Mouse (Mus musculus) left cerebral cortex, adult 2 months (tissue): Measurements from ENCODE around the gene Gfra1. TPM values are rescaled to one million over a fixed set of nuclear protein-coding genes. Genes with fewer than 3 reads are reported as not detected.

Experiments
- DNase-seq, 2 experiments: peaks; one replicate each; pipeline ENCODE4 v3.0.0; 2021 to 2022; ENCODE audit warnings: low spot score in 2 of 2, mixed read lengths in 1 of 2; ENCODE audit errors: extremely low spot score in 1 of 2
- H3K27ac ChIP-seq: fragments of 200-600 bp; 2 replicates; pipeline ENCODE4 v1.8.1; 2022
- H3K4me3 ChIP-seq: fragments of 200-600 bp; 2 replicates; pipeline ENCODE4 v1.8.1; 2022
- CTCF ChIP-seq: fragments of 200-600 bp; IDR thresholded peaks from 2 replicates; pipeline ENCODE4 v1.8.1; 2022; ENCODE audit warnings: antibody characterized with exemption, mild to moderate bottlenecking, moderate library complexity
- intact Hi-C: fragments of 180-260 bp; cut with DNase I; formaldehyde crosslinking; loops from one replicate; pipeline ENCODE4 v1.15.1; 2025
- total RNA-seq, 2 experiments: library from RNA; stranded (reverse); gene quantifications; 2 replicates each; pipeline ENCODE4 v1.2.3; 2021

Gfra1 gene
- total RNA-seq, 2 experiments from 2014 or later, result 26.7 to 34.1 TPM

DNA sequence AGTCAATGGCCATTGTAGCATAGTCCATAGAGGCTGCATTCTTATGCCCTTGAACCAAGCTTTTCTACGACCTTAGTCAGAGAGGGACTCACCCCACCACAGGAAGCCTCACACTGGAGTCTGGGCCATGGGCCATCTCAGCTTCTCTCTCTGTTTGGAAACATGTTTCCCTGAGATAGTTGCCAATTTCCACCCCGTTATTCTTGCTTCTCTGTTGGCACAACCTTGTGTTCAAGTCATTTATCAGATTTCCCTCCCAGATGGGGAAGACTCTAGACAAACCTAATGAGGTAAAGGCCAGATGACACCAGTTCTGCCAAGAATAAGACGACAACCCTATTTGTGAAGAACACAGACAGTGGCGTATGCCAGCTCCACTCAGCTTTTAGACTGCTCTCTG lies 238.1 kb downstream of the Gfra1 start:
- intact Hi-C loops, result no loop called here
- DNase-seq, result no peak
- TF ChIP-seq CTCF, result no peak
- no peak overlapping the region for H3K27ac ChIP-seq
- no peak overlapping the region for H3K4me3 ChIP-seq

DNA sequence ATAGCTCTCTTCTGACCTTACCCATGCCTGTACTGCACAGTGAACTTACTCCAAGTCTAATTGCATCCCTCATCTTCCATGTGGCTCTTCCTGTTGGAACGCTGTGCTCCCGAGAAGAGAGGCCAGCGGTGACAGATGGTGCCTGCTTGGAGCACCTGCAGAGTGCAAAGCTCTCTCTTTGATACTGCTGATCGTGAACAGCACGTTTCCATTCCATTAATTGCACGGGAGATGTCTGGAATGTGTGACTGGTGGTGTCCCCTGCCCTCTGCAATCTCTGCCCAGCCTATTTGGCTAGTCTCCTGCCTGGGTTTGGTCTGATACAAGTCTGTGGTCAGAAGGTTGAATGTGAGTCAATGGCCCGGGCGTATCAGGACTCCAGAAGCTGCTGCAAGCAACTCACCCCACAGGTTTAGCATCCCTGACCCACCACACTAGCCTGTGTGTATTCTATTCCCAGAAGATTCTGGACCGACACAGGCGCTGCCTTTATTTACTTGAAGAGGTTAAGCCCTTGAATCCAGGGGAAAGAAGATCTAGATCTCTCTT lies 249.1 kb downstream of the Gfra1 start:
- no peak overlapping the region for H3K27ac ChIP-seq
- DNase-seq, result no peak
- TF ChIP-seq CTCF, result no peak
- no peak overlapping the region for H3K4me3 ChIP-seq
- intact Hi-C loops, result no loop called here

DNA sequence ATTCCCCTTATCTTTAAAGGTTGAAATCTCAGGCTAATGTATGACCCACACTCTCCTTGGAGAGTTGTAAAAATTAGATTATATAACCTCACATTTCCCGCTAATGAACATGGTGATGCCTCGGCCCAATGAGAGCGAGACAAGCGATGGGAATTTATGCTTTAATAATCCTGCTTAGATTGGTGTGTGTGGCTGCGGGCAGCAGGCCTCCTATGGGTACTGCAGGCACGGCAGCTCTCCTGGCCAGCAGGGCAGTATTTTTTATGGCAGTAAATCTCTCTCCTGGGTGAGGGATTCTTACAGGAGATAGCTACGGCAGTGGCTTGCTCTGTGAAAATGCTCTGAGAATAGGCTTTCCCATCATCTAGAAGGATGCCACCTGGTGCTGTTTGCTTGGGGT lies 250.2 kb downstream of the Gfra1 start:
- Histone ChIP-seq H3K4me3 (no peak overlapping the region), H3K27ac (no peak overlapping the region)
- TF ChIP-seq CTCF, result no peak
- intact Hi-C loops, result no loop called here
- DNase-seq, result no peak

DNA sequence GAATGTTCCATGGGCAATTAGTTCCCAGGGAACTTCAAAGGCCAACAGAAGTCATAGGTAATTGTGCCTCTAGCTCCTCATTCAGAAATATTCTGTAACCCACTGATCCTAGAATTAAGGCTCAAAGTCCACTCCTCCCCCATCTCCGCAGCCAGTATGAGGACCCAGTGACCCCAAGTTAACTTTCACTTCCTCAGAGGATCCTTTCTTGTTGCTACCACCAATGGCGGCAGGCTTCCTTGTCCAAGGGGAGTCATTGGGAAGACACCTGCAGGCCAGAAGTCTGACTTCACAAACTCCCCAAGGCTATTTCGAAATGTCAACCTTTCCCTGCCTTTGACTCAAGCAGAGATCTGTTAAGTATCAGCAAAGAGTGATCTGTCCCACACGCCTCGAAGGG lies 253.1 kb downstream of the Gfra1 start:
- no peak for TF ChIP-seq CTCF
- Histone ChIP-seq H3K27ac (no peak overlapping the region), H3K4me3 (no peak overlapping the region)
- DNase-seq, result no peak
- intact Hi-C loops, result no loop called here

DNA sequence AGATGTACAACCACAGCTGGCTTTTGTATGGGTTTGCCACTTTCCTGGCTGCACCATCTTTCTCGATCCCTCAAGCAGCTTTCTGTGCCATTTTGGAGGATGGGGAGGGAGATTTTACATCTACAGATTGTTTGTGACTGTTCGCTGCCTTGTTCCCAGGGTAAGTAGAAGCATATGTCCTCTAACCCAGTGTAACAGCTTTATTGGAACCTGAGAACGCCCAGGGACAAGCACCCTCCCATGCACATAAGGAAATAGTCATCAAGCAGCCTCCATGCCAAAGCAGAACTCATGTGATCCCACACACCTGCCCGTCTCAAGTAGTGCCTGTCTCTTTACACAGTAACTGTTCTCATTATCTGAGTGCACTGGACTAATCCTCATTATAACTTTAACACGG lies 256.0 kb downstream of the Gfra1 start:
- Histone ChIP-seq H3K4me3 (no peak overlapping the region), H3K27ac (no peak overlapping the region)
- intact Hi-C loops, result no loop called here
- no peak for DNase-seq
- no peak for TF ChIP-seq CTCF

DNA sequence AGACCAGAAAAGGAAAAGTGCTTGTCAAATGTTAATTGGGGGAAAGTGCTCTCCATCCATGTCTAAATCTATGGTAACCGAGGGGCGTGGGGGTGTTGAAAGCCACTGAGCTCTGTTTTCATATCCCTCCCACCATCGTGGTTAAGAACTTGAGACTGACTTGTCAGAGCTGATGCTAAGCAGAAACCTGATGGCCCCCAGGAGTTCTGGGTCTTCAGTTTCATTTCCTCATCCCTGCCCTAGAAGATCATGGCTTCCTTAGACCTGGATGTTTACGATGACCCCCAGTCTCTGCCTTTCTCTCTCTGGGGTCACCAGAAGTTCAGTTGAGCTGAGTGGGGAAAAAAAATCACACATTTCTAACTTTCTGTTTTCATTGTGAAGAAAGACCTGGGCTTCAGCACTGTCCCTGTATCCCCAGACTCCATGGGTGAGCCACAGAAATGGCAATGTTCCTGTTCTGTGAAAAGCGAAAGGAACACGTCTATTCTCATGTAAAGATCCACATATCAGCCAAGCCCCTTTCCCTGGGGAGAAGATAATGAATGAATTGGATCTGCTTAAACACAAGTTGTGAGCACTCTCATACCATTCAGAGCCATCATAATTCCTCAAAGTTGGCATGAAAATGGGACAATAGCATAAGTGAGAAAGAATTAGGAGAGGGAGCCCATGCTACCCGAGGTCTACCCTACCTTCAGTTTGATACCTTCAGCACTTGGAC lies 261.8 kb downstream of the Gfra1 start:
- Histone ChIP-seq H3K4me3 (no peak overlapping the region), H3K27ac (no peak overlapping the region)
- intact Hi-C loops, result no loop called here
- no peak for DNase-seq
- no peak for TF ChIP-seq CTCF

DNA sequence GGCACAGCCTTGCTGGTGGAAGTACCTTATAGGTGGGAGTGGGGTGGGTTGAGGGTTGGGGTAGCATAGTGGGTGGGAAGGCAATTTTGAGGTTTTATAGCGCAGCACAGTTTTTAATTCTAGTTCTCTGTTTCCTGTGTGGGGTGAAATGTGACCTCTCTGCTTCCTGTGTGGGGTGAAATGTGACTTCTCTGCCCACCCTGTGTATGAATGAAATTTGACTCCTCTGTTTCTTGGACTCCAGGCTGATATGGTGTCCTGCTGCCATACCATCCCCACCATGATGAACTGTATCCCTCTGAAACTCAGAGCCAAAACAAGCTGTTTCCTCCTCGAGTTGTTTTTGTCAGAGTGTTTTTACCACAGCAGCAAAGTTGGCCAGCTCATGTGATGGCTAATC lies 264.8 kb downstream of the Gfra1 start:
- no peak overlapping the region for H3K4me3 ChIP-seq
- TF ChIP-seq CTCF, result no peak
- intact Hi-C loops, result no loop called here
- DNase-seq, result no peak
- H3K27ac ChIP-seq, result no peak overlapping the region

DNA sequence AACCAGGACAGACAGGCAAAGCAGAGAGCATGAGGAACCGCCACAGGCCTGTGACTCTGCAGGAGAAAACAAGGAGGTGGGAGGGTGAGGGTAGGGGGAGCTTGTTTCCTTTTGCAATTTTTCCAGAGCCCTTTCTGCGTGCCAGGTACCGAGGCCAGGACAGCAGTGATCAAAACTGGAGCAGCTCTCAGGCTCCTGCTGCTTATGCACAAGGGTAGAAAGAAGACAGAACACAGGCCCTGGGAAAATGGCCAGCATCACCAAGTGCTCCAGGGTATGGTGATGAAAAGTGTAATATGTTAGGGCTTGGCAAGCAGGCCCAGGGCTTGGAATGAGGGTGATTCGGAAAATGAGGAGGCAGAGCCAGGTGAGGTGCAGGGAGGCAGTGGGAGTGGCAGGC lies 269.2 kb downstream of the Gfra1 start:
- H3K27ac ChIP-seq, result no peak overlapping the region
- H3K4me3 ChIP-seq, result no peak overlapping the region
- no peak for DNase-seq
- no peak for TF ChIP-seq CTCF
- intact Hi-C loops, result no loop called here

Other genes with a start within 250 kb of the Gfra1 start
- gene Ccdc172, start 56.1 kb upstream of the Gfra1 start, total RNA-seq, result not detected
- gene Pnlip, start 196.6 kb upstream of the Gfra1 start, total RNA-seq, result 1 to 10 TPM; 3.0 to 3.2 TPM